Mouse (Mus musculus) liver, postnatal 0 days (tissue): Measurements from ENCODE around the gene 0610030E20Rik.

Experiments used
- CTCF ChIP-seq: sonication (generic); IDR thresholded peaks from 2 replicates; pipeline ENCODE4 v1.5.1; 2016; ENCODE audit warnings: antibody characterized with exemption, low read depth
- EP300 ChIP-seq: IDR thresholded peaks from 2 replicates; pipeline ENCODE4 v1.6.1; 2016; ENCODE audit warnings: antibody characterized with exemption, low read depth, mild to moderate bottlenecking

DNA sequence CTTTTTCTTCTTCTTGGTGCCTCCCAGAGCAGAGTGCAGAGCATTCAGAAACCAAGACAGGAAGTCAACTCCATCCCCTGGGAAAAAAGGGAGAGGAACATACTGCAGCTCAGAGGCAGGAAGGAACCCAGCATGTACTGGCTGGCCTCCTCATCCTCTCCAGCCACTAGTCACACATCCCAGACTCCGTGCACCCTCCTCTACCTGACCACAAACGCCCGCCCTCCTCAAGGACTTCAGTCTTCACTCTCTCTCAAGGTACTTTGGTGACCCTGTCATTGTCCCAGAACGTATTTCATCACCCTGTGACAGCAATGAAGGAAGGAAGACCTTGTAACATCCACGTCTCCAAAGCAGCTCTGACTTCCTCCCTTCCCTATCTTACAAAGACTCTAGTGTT lies 14.0 kb upstream of the 0610030E20Rik start:
- TF ChIP-seq CTCF = no peak
- no peak for TF ChIP-seq EP300
